Mouse (Mus musculus): Measurements from ENCODE around the gene Adgrd1. TPM values are rescaled to one million over a fixed set of nuclear protein-coding genes. Genes with fewer than 3 reads are reported as not detected.

Gene Adgrd1
- polyA plus RNA-seq, 1 experiment = 0.06 TPM

- Histone ChIP-seq H3K4me3 (replicated peaks) (no peak overlapping the region), H3K9me3 (peaks cover 4% of the 10 kb centered on the region; the same call in 1 of the 2 replicates)
- TF ChIP-seq FLI1 (IDR thresholded peaks at IDR 0.05; ENCODE audit: low read length) (no peak), GATA1 (IDR thresholded peaks at IDR 0.05; ENCODE audit: borderline replicate concordance, low read length) (no peak)
Observed at GRCm38 (mm10) chr5:129169567-129169966, 73.0 kb downstream of the Adgrd1 start.

GRCm38 (mm10) chr5:129172533-129172932 is 76.0 kb downstream of the Adgrd1 start:
- no peaks in the 10 kb centered on the region; the same call in 1 of the 2 replicates for H3K4me1 ChIP-seq
- TF ChIP-seq GATA1 (IDR thresholded peaks at IDR 0.05; ENCODE audit: borderline replicate concordance, low read length) = no peak
- no peak for TF ChIP-seq FLI1 (IDR thresholded peaks at IDR 0.05; ENCODE audit: low read length)
- peaks cover 42% of the 10 kb centered on the region for H3K27me3 ChIP-seq (replicated peaks)
- H3K9me3 ChIP-seq = no peaks in the 10 kb centered on the region
- H3K4me3 ChIP-seq (replicated peaks) = no peak overlapping the region
- H3K36me3 ChIP-seq (replicated peaks; ENCODE audit: low read length) = no peaks in the 10 kb centered on the region

More at GRCm38 (mm10) chr5:129169567-129169966, 73.0 kb downstream of the Adgrd1 start:
- Histone ChIP-seq H3K27me3 (replicated peaks) (peaks cover 20% of the 10 kb centered on the region), H3K4me1 (peaks cover 3% of the 10 kb centered on the region; the same call in 1 of the 2 replicates), H3K36me3 (replicated peaks; ENCODE audit: low read length) (no peaks in the 10 kb centered on the region)

- H3K4me3 ChIP-seq (replicated peaks) = no peak overlapping the region
- peaks cover 47% of the 10 kb centered on the region for H3K27me3 ChIP-seq (replicated peaks)
- H3K9me3 ChIP-seq = no peaks in the 10 kb centered on the region
- peaks cover 11% of the 10 kb centered on the region for H3K4me1 ChIP-seq
- no peaks in the 10 kb centered on the region for H3K36me3 ChIP-seq (replicated peaks; ENCODE audit: low read length)
- no peak for TF ChIP-seq GATA1 (IDR thresholded peaks at IDR 0.05; ENCODE audit: borderline replicate concordance, low read length)
- TF ChIP-seq FLI1 (IDR thresholded peaks at IDR 0.05; ENCODE audit: low read length) = no peak
Observed at GRCm38 (mm10) chr5:129175925-129176324, 79.4 kb downstream of the Adgrd1 start.

GRCm38 (mm10) chr5:129177697-129178511 is 81.4 kb downstream of the Adgrd1 start:
- TF ChIP-seq FLI1 (IDR thresholded peaks at IDR 0.05; ENCODE audit: low read length) (no peak), GATA1 (IDR thresholded peaks at IDR 0.05; ENCODE audit: borderline replicate concordance, low read length) (no peak)
- H3K4me3 ChIP-seq (replicated peaks) = peak overlapping the region; percentile 90
- peaks cover 54% of the 10 kb centered on the region for H3K27me3 ChIP-seq (replicated peaks)
- peaks cover 11% of the 10 kb centered on the region for H3K4me1 ChIP-seq
- no peaks in the 10 kb centered on the region for H3K9me3 ChIP-seq
- H3K36me3 ChIP-seq (replicated peaks; ENCODE audit: low read length) = no peaks in the 10 kb centered on the region

GRCm38 (mm10) chr5:129179356-129179755 is 82.8 kb downstream of the Adgrd1 start:
- Histone ChIP-seq H3K9me3 (no peaks in the 10 kb centered on the region), H3K4me1 (peaks cover 11% of the 10 kb centered on the region), H3K36me3 (replicated peaks; ENCODE audit: low read length) (no peaks in the 10 kb centered on the region), H3K27me3 (replicated peaks) (peaks cover 60% of the 10 kb centered on the region), H3K4me3 (replicated peaks) (no peak overlapping the region)
- TF ChIP-seq GATA1 (IDR thresholded peaks at IDR 0.05; ENCODE audit: borderline replicate concordance, low read length) = no peak
- no peak for TF ChIP-seq FLI1 (IDR thresholded peaks at IDR 0.05; ENCODE audit: low read length)

GRCm38 (mm10) chr5:129179995-129180714 is 83.6 kb downstream of the Adgrd1 start:
- peaks cover 11% of the 10 kb centered on the region for H3K4me1 ChIP-seq

GRCm38 (mm10) chr5:129180715-129181228 is 84.2 kb downstream of the Adgrd1 start:
- Histone ChIP-seq H3K4me1 (peaks cover 11% of the 10 kb centered on the region), H3K36me3 (replicated peaks; ENCODE audit: low read length) (no peaks in the 10 kb centered on the region), H3K9me3 (no peaks in the 10 kb centered on the region), H3K27me3 (replicated peaks) (peaks cover 60% of the 10 kb centered on the region), H3K4me3 (replicated peaks) (no peak overlapping the region)
- no peak for TF ChIP-seq GATA1 (IDR thresholded peaks at IDR 0.05; ENCODE audit: borderline replicate concordance, low read length)
- TF ChIP-seq FLI1 (IDR thresholded peaks at IDR 0.05; ENCODE audit: low read length) = no peak

More at GRCm38 (mm10) chr5:129179995-129180714, 83.6 kb downstream of the Adgrd1 start:
- no peak overlapping the region for H3K4me3 ChIP-seq (replicated peaks)
- TF ChIP-seq GATA1 (IDR thresholded peaks at IDR 0.05; ENCODE audit: borderline replicate concordance, low read length) (no peak), FLI1 (IDR thresholded peaks at IDR 0.05; ENCODE audit: low read length) (no peak)
- H3K36me3 ChIP-seq (replicated peaks; ENCODE audit: low read length) = no peaks in the 10 kb centered on the region
- H3K9me3 ChIP-seq = no peaks in the 10 kb centered on the region
- H3K27me3 ChIP-seq (replicated peaks) = peaks cover 61% of the 10 kb centered on the region

GRCm38 (mm10) chr5:129181450-129181849 is 84.9 kb downstream of the Adgrd1 start:
- no peak overlapping the region for H3K4me3 ChIP-seq (replicated peaks)
- H3K9me3 ChIP-seq = no peaks in the 10 kb centered on the region
- no peaks in the 10 kb centered on the region for H3K36me3 ChIP-seq (replicated peaks; ENCODE audit: low read length)
- H3K4me1 ChIP-seq = peaks cover 11% of the 10 kb centered on the region
- TF ChIP-seq GATA1 (IDR thresholded peaks at IDR 0.05; ENCODE audit: borderline replicate concordance, low read length) (no peak), FLI1 (IDR thresholded peaks at IDR 0.05; ENCODE audit: low read length) (no peak)
- peaks cover 55% of the 10 kb centered on the region for H3K27me3 ChIP-seq (replicated peaks)

- Histone ChIP-seq H3K27me3 (replicated peaks) (peaks cover 47% of the 10 kb centered on the region), H3K36me3 (replicated peaks; ENCODE audit: low read length) (no peaks in the 10 kb centered on the region), H3K4me1 (peaks cover 11% of the 10 kb centered on the region), H3K4me3 (replicated peaks) (no peak overlapping the region), H3K9me3 (no peaks in the 10 kb centered on the region)
- TF ChIP-seq GATA1 (IDR thresholded peaks at IDR 0.05; ENCODE audit: borderline replicate concordance, low read length) (no peak), FLI1 (IDR thresholded peaks at IDR 0.05; ENCODE audit: low read length) (no peak)
Observed at GRCm38 (mm10) chr5:129182554-129182953, 86.0 kb downstream of the Adgrd1 start.

All from megakaryocyte, embryonic 14.5 days (primary cell).